Mouse (Mus musculus) CD4-positive helper T cell, adult 2 months (primary cell): ENCODE data around the gene Gm10570.

Source experiments
- DNase-seq: peaks from one replicate; pipeline ENCODE4 v3.0.0-alpha.2; 2012; ENCODE audit warnings: low read depth, missing footprints, low spot score

The Gm10570 gene

GRCm38 (mm10) chr4:130273698-130274345 lies 34.7 kb downstream of the Gm10570 start:
- no peak for DNase-seq

GRCm38 (mm10) chr4:130270611-130271347 lies 37.7 kb downstream of the Gm10570 start:
- no peak for DNase-seq

GRCm38 (mm10) chr4:130270089-130270488 lies 38.4 kb downstream of the Gm10570 start:
- no peak for DNase-seq

- no peak for DNase-seq
Measured at GRCm38 (mm10) chr4:130268736-130269135, 39.7 kb downstream of the Gm10570 start.

GRCm38 (mm10) chr4:130267069-130267468 lies 41.4 kb downstream of the Gm10570 start:
- no peak for DNase-seq

GRCm38 (mm10) chr4:130266601-130267000 lies 41.9 kb downstream of the Gm10570 start:
- DNase-seq, result no peak

GRCm38 (mm10) chr4:130264698-130265349 lies 43.6 kb downstream of the Gm10570 start:
- peak; percentile 36 for DNase-seq

- DNase-seq, result no peak
Measured at GRCm38 (mm10) chr4:130264131-130264530, 44.3 kb downstream of the Gm10570 start.

- DNase-seq, result no peak
Measured at GRCm38 (mm10) chr4:130260406-130260805, 48.1 kb downstream of the Gm10570 start.
